Mouse (Mus musculus) hindbrain, embryonic 13.5 days (tissue): ENCODE results near the gene Arl14. TPM values are rescaled to one million over a fixed set of nuclear protein-coding genes. Genes with fewer than 3 reads are reported as not detected.
"Not testable (repeated sequence)": the region's sequence is repeated elsewhere in the genome, so short reads cannot be mapped to it uniquely, and the experiment has no call there.

ENCODE experiments used
- ATAC-seq: fragments of 200-750 bp; cut with Nextera tagmentation; 2 replicates; pipeline ENCODE4 v1.8.0; 2017; ENCODE audit warnings: moderate TSS enrichment; ENCODE audit not compliant: low FRiP score
- H3K27ac ChIP-seq: fragments of 300-500 bp; sonication (generic); 2 replicates; pipeline ENCODE4 v1.5.1; 2015; ENCODE audit warnings: inconsistent platforms, mild to moderate bottlenecking, moderate library complexity
- H3K27me3 ChIP-seq: fragments of 300-500 bp; sonication (generic); 2 replicates; pipeline ENCODE4 v1.6.1; 2015; ENCODE audit warnings: mild to moderate bottlenecking, inconsistent platforms
- H3K36me3 ChIP-seq: fragments of 300-500 bp; sonication (generic); 2 replicates; pipeline ENCODE4 v1.6.1; 2015; ENCODE audit warnings: mild to moderate bottlenecking, inconsistent platforms
- H3K4me1 ChIP-seq: fragments of 300-500 bp; sonication (generic); replicated peaks from 2 replicates; pipeline ENCODE4 v1.6.1; 2015; ENCODE audit warnings: inconsistent platforms
- H3K4me2 ChIP-seq: fragments of 300-500 bp; sonication (generic); 2 replicates; pipeline ENCODE4 v1.6.1; 2015; ENCODE audit warnings: inconsistent platforms, mild to moderate bottlenecking, moderate library complexity
- H3K4me3 ChIP-seq: fragments of 300-500 bp; sonication (generic); 2 replicates; pipeline ENCODE4 v1.5.1; 2015; ENCODE audit warnings: mild to moderate bottlenecking, inconsistent platforms
- H3K9ac ChIP-seq: fragments of 300-500 bp; sonication (generic); 2 replicates; pipeline ENCODE4 v1.6.1; 2015; ENCODE audit warnings: mild to moderate bottlenecking, inconsistent platforms
- H3K9me3 ChIP-seq: fragments of 300-500 bp; sonication (generic); 2 replicates; pipeline ENCODE4 v1.6.1; 2016; ENCODE audit warnings: inconsistent platforms
- WGBS: fragments of 180-500 bp; shearing (Covaris S2); methylation state at CpG from one replicate; pipeline ENCODE4 v1.1.7; 2015; 5-methylcytosine and 5-hydroxymethylcytosine counted together
- polyA plus RNA-seq: library from polyadenylated mRNA; unstranded; fragments of >200 nt; fragmentation: Nextera tagmentation; extraction: Ambion mirVana; gene quantifications from 2 replicates; pipeline ENCODE4 v1.2.1, GENCODE M21; 2015

The Arl14 gene
- polyA plus RNA-seq, 1 experiment from 2014 or later, result not detected

DNA sequence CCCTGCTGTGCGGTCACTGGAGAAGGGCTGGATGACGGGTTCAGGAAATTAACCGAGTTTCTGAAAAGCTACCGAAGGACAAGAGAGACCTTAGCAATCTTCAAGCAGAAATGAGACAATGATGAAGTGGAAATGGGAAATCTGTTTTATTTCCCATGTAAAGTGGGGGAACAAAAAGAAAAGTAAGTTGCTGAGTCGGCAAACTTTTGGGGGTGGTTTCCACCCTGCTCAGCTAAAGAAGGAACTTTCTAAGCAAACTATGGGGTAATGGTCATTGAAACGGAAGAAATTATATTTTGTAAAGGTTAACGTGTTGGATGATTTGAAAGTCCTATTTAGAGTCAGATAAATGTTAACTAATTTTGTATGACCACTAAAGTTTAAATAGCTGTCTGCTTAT lies 768 bp downstream of the Arl14 start:
- no peak overlapping the region for H3K4me3 ChIP-seq
- 0 out of 2 replicates have a peak, but pooled peaks cover under 1% of the 10 kb centered on the region for H3K9me3 ChIP-seq
- no peaks in the 10 kb centered on the region for H3K27me3 ChIP-seq
- no peak overlapping the region for H3K9ac ChIP-seq
- no peak overlapping the region for H3K4me2 ChIP-seq
- H3K27ac ChIP-seq, result no peak overlapping the region
- 84% methylated on average over 7 of the region's 7 CpGs for WGBS
- H3K36me3 ChIP-seq, result no peaks in the 10 kb centered on the region
- H3K4me1 ChIP-seq, result no peaks in the 10 kb centered on the region
- ATAC-seq, result no peak

DNA sequence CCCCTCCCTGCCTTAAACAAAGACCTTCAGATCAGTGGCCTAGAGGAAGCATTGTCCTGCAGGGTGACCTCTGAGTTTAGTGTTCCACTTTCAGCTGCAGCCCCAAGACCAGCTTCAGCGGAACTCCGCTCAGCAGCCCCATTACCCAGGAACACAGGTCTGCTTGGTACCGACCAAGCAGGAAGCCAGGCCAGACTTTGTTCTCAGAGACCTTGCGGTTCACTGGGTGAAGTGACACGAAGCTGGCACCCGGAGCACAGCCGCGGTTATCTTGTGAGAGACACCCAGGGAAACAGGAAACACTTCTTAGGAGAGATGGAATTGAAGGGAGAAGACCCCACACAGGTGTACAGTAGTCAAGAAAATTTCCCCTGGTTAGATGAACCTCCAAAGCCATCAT lies 1.4 kb downstream of the Arl14 start:
- no peaks in the 10 kb centered on the region for H3K9me3 ChIP-seq
- no peaks in the 10 kb centered on the region for H3K27me3 ChIP-seq
- H3K27ac ChIP-seq, result no peak overlapping the region
- H3K36me3 ChIP-seq, result no peaks in the 10 kb centered on the region
- no peak overlapping the region for H3K4me2 ChIP-seq
- no peak overlapping the region for H3K9ac ChIP-seq
- WGBS, result 75% methylated on average over 8 of the region's 8 CpGs
- H3K4me1 ChIP-seq, result no peaks in the 10 kb centered on the region
- no peak overlapping the region for H3K4me3 ChIP-seq
- no peak for ATAC-seq

DNA sequence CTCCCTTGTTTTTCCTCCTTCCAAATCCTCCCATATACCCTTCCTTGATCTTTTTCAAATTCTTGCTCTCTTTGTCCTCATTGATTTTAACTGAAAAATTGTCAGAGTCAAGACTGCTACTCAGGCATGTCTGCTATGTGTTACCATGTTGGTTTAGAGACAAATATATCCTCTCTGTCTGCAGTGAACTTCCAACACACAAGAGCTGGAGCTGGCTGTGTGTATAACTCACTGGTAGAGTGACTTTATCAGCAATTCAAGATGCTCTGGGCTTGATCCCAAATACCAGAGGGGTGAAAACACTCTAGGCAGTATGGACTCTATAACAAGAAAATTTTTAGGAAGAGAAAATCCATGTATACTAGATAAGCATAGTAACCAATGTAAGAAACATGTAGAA lies 2.8 kb downstream of the Arl14 start:
- no peak for ATAC-seq
- H3K9ac ChIP-seq, result no peak overlapping the region
- H3K4me3 ChIP-seq, result no peak overlapping the region
- no peaks in the 10 kb centered on the region for H3K4me1 ChIP-seq
- no peak overlapping the region for H3K27ac ChIP-seq
- H3K9me3 ChIP-seq, result no peaks in the 10 kb centered on the region
- no peaks in the 10 kb centered on the region for H3K36me3 ChIP-seq
- H3K4me2 ChIP-seq, result no peak overlapping the region
- H3K27me3 ChIP-seq, result no peaks in the 10 kb centered on the region

DNA sequence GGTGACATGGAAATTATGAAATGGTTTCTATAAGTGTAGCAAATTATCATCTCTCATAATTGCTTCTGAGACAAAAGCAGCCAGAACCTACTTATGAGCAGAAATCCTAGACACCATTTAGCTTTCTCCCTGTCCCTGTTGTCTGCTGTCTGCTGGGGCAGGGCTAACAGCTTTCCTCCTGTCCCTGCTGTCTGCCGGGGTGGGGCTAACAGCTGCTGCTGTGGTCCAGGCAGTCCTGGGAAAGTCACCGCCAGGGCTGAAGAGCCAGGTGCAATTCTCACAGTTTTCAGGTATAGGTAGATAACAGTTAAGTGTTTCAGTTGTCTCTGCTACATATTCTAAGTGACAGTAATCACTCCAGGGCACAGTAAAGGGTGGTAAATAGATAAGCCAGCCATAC lies 4.3 kb downstream of the Arl14 start:
- H3K4me2 ChIP-seq, result no peak overlapping the region
- ATAC-seq, result no peak
- no peaks in the 10 kb centered on the region for H3K36me3 ChIP-seq
- no peaks in the 10 kb centered on the region for H3K9me3 ChIP-seq
- H3K27ac ChIP-seq, result no peak overlapping the region
- no peaks in the 10 kb centered on the region for H3K27me3 ChIP-seq
- no peak overlapping the region for H3K4me3 ChIP-seq
- no peak overlapping the region for H3K9ac ChIP-seq
- H3K4me1 ChIP-seq, result no peaks in the 10 kb centered on the region
- 84% methylated on average over 2 of the region's 2 CpGs for WGBS

DNA sequence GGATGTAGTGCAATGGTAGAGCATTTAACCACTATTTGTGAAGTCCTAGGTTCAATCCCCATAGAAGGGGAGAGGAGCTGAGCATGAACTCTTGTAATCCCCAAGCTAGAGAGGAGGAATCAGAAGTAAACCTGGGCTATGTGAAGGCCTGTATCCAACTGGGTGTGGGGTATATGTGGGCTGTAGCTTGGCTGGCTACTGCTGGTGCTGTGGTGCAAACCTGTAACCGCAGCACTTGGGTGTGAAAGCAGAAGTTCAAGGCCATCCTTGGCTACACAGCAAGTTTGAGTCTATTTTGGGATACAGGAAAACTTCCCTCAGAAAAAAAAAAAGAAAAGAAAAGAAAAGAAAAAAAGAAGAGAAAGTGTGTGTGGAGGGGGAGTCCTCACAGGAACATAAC lies 5.8 kb downstream of the Arl14 start:
- Histone ChIP-seq H3K36me3 (no peaks in the 10 kb centered on the region), H3K4me2 (no peak overlapping the region), H3K27me3 (no peaks in the 10 kb centered on the region), H3K4me1 (no peaks in the 10 kb centered on the region), H3K9me3 (no peaks in the 10 kb centered on the region), H3K27ac (no peak overlapping the region), H3K9ac (no peak overlapping the region), H3K4me3 (no peak overlapping the region)
- ATAC-seq, result no peak
- 74% methylated on average over 1 of the region's 1 CpGs for WGBS

DNA sequence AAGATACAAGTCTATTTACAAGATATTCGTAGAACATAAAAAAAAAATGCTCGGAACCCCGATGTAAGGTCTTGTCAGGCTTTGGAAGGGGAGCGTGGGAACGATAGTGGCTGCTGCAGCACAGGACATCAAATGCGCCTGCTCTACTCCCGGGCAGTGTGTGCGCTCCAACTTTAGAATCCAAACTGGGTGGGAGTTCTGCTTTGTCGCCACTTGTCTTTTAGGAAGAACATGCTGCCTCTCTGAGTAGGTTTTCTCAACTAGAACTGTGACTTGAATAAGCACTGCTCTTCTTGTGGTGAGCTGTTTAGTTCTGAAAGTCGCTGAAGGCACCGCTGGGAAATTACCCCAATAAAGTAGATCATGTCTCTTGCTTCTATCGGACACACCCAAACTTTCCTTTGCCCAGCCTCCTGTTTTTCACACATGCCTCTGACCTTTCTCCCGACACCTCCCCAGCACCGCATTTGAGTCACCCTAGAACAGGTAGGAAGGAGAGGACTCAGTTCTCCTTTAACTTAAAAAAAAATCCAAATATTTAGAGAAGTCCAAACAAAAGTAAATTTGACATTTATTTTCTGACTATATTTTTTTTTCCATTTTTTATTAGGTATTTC lies 9.4 kb downstream of the Arl14 start:
- H3K9me3 ChIP-seq, result no peaks in the 10 kb centered on the region
- H3K4me3 ChIP-seq, result no peak overlapping the region
- WGBS, result 92% methylated on average over 14 of the region's 14 CpGs
- no peaks in the 10 kb centered on the region for H3K27me3 ChIP-seq
- H3K9ac ChIP-seq, result no peak overlapping the region
- H3K36me3 ChIP-seq, result no peaks in the 10 kb centered on the region
- no peak overlapping the region for H3K27ac ChIP-seq
- no peaks in the 10 kb centered on the region for H3K4me1 ChIP-seq
- H3K4me2 ChIP-seq, result no peak overlapping the region
- no peak for ATAC-seq

DNA sequence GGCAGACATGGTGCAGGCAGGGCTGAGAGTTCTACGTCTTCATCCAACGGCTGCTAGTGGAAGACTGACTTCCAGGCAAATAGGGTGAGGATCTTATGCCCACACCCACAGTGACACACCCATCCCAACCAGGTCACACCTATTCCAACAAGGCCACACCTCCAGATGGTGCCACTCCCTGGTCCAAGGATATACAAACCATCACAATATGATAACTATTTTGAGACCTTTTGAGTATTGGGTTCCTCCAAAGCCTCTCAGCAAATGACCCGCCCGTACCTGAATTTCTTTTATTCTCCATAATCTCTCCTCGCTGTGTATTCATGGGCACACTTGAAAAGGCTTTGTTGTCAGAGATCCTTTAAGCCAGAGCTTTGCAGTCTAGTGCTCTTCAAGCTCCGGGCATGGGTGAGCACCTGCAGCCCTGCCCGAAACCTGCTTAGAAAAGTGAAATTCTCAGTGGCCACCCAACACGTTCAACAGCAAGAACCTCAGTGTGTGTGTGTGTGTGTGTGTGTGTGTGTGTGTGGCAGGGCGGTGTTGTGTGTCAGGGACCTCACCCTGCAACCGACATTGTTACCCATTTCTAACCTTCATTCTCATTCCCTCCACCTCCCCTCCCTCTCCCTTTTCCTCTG lies 11.5 kb downstream of the Arl14 start:
- not testable (repeated sequence) for H3K36me3 ChIP-seq, H3K27me3 ChIP-seq, H3K9me3 ChIP-seq, H3K4me3 ChIP-seq, H3K27ac ChIP-seq, H3K9ac ChIP-seq, H3K4me1 ChIP-seq, H3K4me2 ChIP-seq, ATAC-seq
- WGBS, result 89% methylated on average over 10 of the region's 10 CpGs

DNA sequence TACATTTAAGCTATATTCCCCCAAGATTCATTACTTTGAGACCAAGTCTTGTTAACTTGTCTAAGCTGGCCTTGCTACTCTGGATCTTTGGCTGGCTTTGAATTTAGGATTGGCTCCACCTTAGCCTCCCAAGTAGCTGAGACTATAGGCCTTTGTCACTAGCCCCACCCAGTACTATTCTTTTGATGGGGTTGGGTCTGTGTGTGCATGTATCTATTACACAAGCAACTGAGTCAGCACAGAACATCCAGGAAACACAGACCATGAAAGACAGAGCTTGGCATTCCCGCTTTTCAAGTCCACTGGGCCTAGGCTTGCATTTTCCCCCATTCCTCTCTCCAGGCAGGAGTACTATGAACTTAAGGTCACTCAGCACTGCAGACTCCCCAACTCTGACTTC lies 12.3 kb downstream of the Arl14 start:
- WGBS, result 89% methylated on average over 1 of the region's 1 CpGs
- Histone ChIP-seq H3K27me3 (no peaks in the 10 kb centered on the region), H3K9me3 (no peaks in the 10 kb centered on the region), H3K36me3 (no peaks in the 10 kb centered on the region), H3K27ac (no peak overlapping the region), H3K4me1 (no peaks in the 10 kb centered on the region), H3K4me2 (no peak overlapping the region), H3K4me3 (no peak overlapping the region), H3K9ac (no peak overlapping the region)
- no peak for ATAC-seq

DNA sequence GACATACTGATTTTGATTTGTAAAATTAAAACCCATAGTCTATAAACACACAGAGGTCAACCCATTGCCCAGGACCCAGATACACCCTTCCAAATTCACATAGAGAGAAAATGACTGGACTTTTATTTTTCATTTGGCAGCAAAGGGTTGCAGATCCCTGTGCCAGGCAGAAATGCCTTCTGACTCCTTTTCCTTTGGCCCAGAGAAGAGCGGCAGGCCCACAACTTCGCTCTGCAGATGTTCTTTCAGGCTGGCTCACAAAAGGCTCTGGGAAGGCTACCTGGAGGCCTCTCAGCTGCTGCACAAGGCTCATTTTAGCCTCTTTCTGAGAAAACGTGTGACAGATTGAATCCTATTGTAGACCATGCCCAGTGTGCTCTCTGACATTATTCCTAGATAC lies 13.6 kb downstream of the Arl14 start:
- Histone ChIP-seq H3K4me2 (no peak overlapping the region), H3K27ac (no peak overlapping the region), H3K4me3 (no peak overlapping the region), H3K36me3 (no peaks in the 10 kb centered on the region), H3K27me3 (no peaks in the 10 kb centered on the region), H3K4me1 (no peaks in the 10 kb centered on the region), H3K9ac (no peak overlapping the region), H3K9me3 (no peaks in the 10 kb centered on the region)
- WGBS, result 79% methylated on average over 3 of the region's 3 CpGs
- no peak for ATAC-seq

DNA sequence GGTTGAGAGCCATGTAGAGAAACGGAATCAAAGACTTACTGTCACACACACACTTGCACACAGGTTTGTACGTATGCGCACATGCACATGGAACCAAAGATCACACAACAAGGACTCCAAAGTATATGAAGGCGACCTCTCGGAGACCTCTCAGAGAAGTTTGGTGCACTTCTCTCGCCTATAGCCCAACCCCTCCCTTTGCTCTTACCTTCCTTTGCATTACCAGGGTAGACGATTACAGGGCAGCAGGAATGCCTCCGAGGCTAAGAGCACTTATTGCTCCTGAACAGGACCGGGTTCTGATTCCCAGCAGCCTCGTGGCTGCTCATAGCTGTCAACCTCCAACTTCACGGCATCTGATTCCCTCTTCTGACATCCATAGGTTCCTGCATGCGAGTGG lies 14.3 kb downstream of the Arl14 start:
- Histone ChIP-seq H3K27me3 (no peaks in the 10 kb centered on the region), H3K27ac (no peak overlapping the region), H3K4me2 (no peak overlapping the region), H3K36me3 (no peaks in the 10 kb centered on the region), H3K4me1 (no peaks in the 10 kb centered on the region), H3K9me3 (no peaks in the 10 kb centered on the region), H3K4me3 (no peak overlapping the region), H3K9ac (no peak overlapping the region)
- 94% methylated on average over 12 of the region's 12 CpGs for WGBS
- ATAC-seq, result no peak

DNA sequence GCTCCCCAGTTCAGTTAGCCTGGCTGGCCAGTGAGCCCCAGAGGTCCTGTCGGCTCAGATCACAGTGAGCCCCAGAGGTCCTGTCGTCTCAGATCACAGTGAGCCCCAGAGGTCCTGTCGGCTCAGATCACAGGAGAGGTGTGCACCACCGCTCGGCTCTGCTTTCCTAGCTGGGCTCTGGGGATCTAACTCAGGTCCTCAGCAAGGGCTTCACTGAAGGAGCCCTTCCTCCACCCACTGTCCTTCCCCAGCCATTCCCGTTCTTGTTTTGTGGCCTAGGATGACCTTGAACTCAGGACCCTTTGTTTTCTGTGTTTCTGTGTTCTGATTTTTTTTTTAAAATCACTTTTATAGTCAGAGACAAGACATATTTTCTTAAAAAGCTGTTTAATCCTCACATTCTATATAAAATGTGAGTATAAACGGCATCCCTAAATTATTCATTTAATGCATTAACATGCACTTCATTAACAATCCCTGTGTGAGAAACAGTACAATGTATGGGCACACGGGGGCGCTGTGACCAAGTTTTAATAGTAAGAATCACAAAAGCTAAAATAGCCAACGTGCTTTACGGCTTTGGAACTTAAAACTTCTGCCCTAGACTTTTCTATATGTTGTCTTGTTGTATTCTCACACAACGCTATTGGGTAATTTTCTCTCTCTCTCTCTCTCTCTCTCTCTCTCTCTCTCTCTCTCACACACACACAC lies 16.1 kb downstream of the Arl14 start:
- no peak for ATAC-seq
- WGBS, result 43% methylated on average over 12 of the region's 12 CpGs
- Histone ChIP-seq H3K4me1 (no peaks in the 10 kb centered on the region), H3K27ac (no peak overlapping the region), H3K4me3 (no peak overlapping the region), H3K9ac (no peak overlapping the region), H3K36me3 (no peaks in the 10 kb centered on the region), H3K4me2 (no peak overlapping the region), H3K27me3 (no peaks in the 10 kb centered on the region), H3K9me3 (no peaks in the 10 kb centered on the region)

DNA sequence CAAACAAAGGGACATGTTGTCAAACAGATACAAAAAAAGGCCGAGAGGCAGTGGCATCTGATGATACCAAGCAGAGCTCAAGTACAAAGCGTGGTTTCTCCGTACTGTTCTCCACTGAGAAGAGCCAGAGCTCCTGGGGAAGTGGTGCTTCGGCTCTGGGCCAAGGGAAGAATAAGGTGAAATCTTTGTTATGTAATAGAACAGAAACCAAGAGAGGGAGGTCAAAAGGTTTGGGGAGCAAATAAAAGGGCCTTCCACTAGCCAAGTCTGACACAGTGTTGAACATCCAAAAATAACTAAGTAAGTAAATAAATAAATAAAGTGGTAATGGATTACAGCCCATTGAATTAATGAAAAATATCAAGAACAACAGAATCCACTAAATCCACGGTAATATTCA lies 17.0 kb downstream of the Arl14 start:
- no peaks in the 10 kb centered on the region for H3K27me3 ChIP-seq
- H3K9ac ChIP-seq, result no peak overlapping the region
- H3K9me3 ChIP-seq, result no peaks in the 10 kb centered on the region
- H3K27ac ChIP-seq, result no peak overlapping the region
- H3K4me1 ChIP-seq, result no peaks in the 10 kb centered on the region
- WGBS, result 78% methylated on average over 5 of the region's 5 CpGs
- no peaks in the 10 kb centered on the region for H3K36me3 ChIP-seq
- no peak overlapping the region for H3K4me2 ChIP-seq
- no peak overlapping the region for H3K4me3 ChIP-seq
- no peak for ATAC-seq

DNA sequence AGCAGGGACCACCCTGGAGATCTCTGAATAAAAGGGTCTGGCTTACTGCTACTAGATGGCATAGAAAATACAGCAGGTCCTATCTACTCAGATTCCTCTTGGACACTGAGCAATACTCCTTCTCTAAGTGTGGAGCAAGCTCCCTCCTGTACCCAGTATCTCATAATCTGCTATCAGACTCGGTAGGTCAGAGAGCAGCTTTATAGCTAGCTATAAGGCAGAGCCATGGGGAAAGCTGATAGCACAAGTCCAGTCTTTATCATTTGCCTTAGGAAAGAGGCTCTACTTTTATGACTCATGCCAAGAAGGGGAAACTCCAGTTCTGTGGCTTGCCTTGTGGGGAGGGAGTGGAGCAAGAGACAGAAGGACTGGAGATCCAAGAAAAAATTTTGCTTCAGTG lies 18.8 kb downstream of the Arl14 start:
- no peaks in the 10 kb centered on the region for H3K36me3 ChIP-seq
- H3K4me3 ChIP-seq, result no peak overlapping the region
- no peak overlapping the region for H3K4me2 ChIP-seq
- no peaks in the 10 kb centered on the region for H3K4me1 ChIP-seq
- H3K27ac ChIP-seq, result no peak overlapping the region
- no peaks in the 10 kb centered on the region for H3K27me3 ChIP-seq
- no peaks in the 10 kb centered on the region for H3K9me3 ChIP-seq
- H3K9ac ChIP-seq, result no peak overlapping the region
- no peak for ATAC-seq
- WGBS, result 85% methylated on average over 1 of the region's 1 CpGs
